Mouse (Mus musculus) mouse trophoblast stem cell (cell line): ENCODE results near the gene Tmem209.

Source experiments
- in situ Hi-C, 2 experiments: fragments of 300-500 bp; cut with MseI, MboI; formaldehyde crosslinking; loops; 2 replicates in 1 of 2; 3 replicates in 1 of 2; pipeline ENCODE4 v1.15.1; 2025

The Tmem209 gene

GRCm38 (mm10) chr6:30509265-30510239 lies at the start of gene Tmem209, which contains the start of gene Ssmem1:
Gene Tmem209 (minus strand): TSS chr6:30509783.
Gene Ssmem1 (plus strand): TSS chr6:30509849.
- in situ Hi-C loops, result no loop called here

GRCm38 (mm10) chr6:30556080-30556479 lies 46.5 kb upstream of the Tmem209 start:
- in situ Hi-C loops, result no loop called here

- in situ Hi-C loops, result no loop called here
Observed at GRCm38 (mm10) chr6:30554621-30555170, 45.1 kb upstream of the Tmem209 start.

GRCm38 (mm10) chr6:30554092-30554491 lies 44.5 kb upstream of the Tmem209 start:
- in situ Hi-C loops, result no loop called here

- in situ Hi-C loops, result no loop called here
Observed at GRCm38 (mm10) chr6:30553381-30554010, 43.9 kb upstream of the Tmem209 start.

GRCm38 (mm10) chr6:30552628-30553027 lies 43.0 kb upstream of the Tmem209 start:
- in situ Hi-C loops, result no loop called here

GRCm38 (mm10) chr6:30551644-30552580 lies 42.3 kb upstream of the Tmem209 start:
- in situ Hi-C loops, result no loop called here

GRCm38 (mm10) chr6:30551193-30551515 lies 41.6 kb upstream of the Tmem209 start:
- in situ Hi-C loops, result no loop called here

- in situ Hi-C loops, result no loop called here
Observed at GRCm38 (mm10) chr6:30550496-30551192, 41.1 kb upstream of the Tmem209 start.

GRCm38 (mm10) chr6:30549231-30549761 lies 39.7 kb upstream of the Tmem209 start:
- in situ Hi-C loops, result no loop called here

- in situ Hi-C loops, result no loop called here
Observed at GRCm38 (mm10) chr6:30547656-30548306, 38.2 kb upstream of the Tmem209 start.

GRCm38 (mm10) chr6:30547274-30547645 lies 37.7 kb upstream of the Tmem209 start:
- in situ Hi-C loops, result no loop called here

- in situ Hi-C loops, result no loop called here
Observed at GRCm38 (mm10) chr6:30546571-30547273, 37.1 kb upstream of the Tmem209 start.

- in situ Hi-C loops, result no loop called here
Observed at GRCm38 (mm10) chr6:30545689-30546088, 36.1 kb upstream of the Tmem209 start.

- in situ Hi-C loops, result no loop called here
Observed at GRCm38 (mm10) chr6:30543851-30544250, 34.3 kb upstream of the Tmem209 start.

GRCm38 (mm10) chr6:30543077-30543476 lies 33.5 kb upstream of the Tmem209 start:
- in situ Hi-C loops, result no loop called here

- in situ Hi-C loops, result no loop called here
Observed at GRCm38 (mm10) chr6:30542277-30542676, 32.7 kb upstream of the Tmem209 start.

- in situ Hi-C loops, result no loop called here
Observed at GRCm38 (mm10) chr6:30541009-30541799, 31.6 kb upstream of the Tmem209 start, which contains the start of gene Cpa2. Gene Cpa2 (plus strand): TSS chr6:30541582.

GRCm38 (mm10) chr6:30538800-30539199 lies 29.2 kb upstream of the Tmem209 start:
- in situ Hi-C loops, result no loop called here
